Mouse (Mus musculus) megakaryocyte, embryonic 14.5 days (primary cell): ENCODE measurements around the gene Nsun7.

Experiments
- FLI1 ChIP-seq: IDR thresholded peaks from 2 replicates; pipeline ENCODE4 v1.6.1; 2012; ENCODE audit warnings: low read length, inconsistent platforms, mixed read lengths
- GATA1 ChIP-seq: IDR thresholded peaks from 3 replicates; pipeline ENCODE4 v1.6.1; 2012; ENCODE audit warnings: mixed read lengths, low read length, inconsistent platforms, borderline replicate concordance

DNA sequence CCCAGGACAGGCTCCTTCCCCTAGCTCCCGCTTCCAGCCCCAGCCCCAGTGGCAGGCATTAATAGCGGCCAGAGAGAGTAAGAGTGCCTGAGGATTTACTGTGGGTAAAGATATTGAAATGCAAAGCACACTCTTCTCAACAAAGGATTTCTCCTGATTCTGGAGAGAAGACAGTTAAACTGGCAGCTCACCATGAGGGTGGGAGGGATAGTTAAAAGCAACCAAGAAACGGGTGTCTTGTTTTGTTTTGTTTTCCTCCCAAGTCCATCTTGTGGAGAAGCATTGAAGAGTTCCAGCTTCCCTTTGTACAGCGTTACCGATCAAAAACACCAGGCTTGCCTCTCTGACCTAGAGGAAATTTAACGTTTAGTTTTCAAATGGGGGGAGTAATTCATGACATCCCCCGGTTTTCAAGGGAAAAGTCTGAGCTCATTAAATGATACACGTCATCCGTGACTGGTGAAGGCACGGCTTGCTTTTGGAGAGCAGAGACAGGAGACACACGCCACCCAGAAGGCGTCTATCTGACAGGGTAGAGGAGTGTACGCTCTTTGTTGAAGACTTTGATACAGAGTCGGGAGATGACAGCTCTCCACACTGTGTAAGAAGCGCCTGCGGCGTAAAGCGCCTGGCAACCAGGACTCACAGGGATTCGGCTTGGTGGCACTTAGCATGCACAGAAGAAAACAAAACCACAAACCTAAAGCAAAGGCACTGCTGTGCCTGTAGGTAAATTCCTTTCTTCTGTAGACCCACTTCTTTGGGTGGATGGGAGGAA, 68.4 kb downstream of the Nsun7 start:
- TF ChIP-seq GATA1 = no peak
- no peak for TF ChIP-seq FLI1
